Mouse (Mus musculus) limb, embryonic 10.5 days (tissue): ENCODE measurements around the gene Nsl1. TPM values are rescaled to one million over a fixed set of nuclear protein-coding genes. Genes with fewer than 3 reads are reported as not detected.

Experiments
- DNase-seq: peaks from one replicate; pipeline ENCODE4 v3.0.0-alpha.2; 2017; ENCODE audit warnings: low spot score
- H3K27ac ChIP-seq: fragments of 300-500 bp; sonication (generic); 2 replicates; pipeline ENCODE4 v1.5.1; 2016; ENCODE audit warnings: mild to moderate bottlenecking
- H3K27me3 ChIP-seq: fragments of 300-500 bp; sonication (generic); 2 replicates; pipeline ENCODE4 v1.6.1; 2016; ENCODE audit warnings: low read depth, mild to moderate bottlenecking; ENCODE audit not compliant: poor library complexity, severe bottlenecking
- H3K36me3 ChIP-seq: fragments of 300-500 bp; sonication (generic); 2 replicates; pipeline ENCODE4 v1.6.1; 2016; ENCODE audit warnings: mild to moderate bottlenecking, moderate library complexity
- H3K4me1 ChIP-seq: fragments of 300-500 bp; sonication (generic); 2 replicates; pipeline ENCODE4 v1.6.1; 2016
- H3K4me3 ChIP-seq: fragments of 300-500 bp; sonication (generic); 2 replicates; pipeline ENCODE4 v1.5.1; 2016; ENCODE audit warnings: mild to moderate bottlenecking, moderate library complexity
- H3K9me3 ChIP-seq: fragments of 300-500 bp; sonication (generic); replicated peaks from 2 replicates; pipeline ENCODE4 v1.6.1; 2016; ENCODE audit warnings: mild to moderate bottlenecking
- WGBS: fragments of 180-500 bp; shearing (Covaris S2); methylation state at CpG from one replicate; pipeline ENCODE4 v1.1.7; 2016; 5-methylcytosine and 5-hydroxymethylcytosine counted together
- polyA plus RNA-seq: library from polyadenylated mRNA; unstranded; fragments of >200 nt; fragmentation: Nextera tagmentation; extraction: Ambion mirVana; gene quantifications from 2 replicates; pipeline ENCODE4 v1.2.1, GENCODE M21; 2016

The Nsl1 gene
- polyA plus RNA-seq, 1 experiment from 2014 or later = 37.5 TPM

- peaks cover 9% of the 10 kb centered on the region for H3K27me3 ChIP-seq
- no peak overlapping the region for H3K27ac ChIP-seq
- no peak for DNase-seq
- H3K36me3 ChIP-seq = peaks cover 50% of the 10 kb centered on the region
- H3K4me3 ChIP-seq = no peak overlapping the region
- H3K4me1 ChIP-seq = peaks cover 26% of the 10 kb centered on the region
- no peaks in the 10 kb centered on the region for H3K9me3 ChIP-seq
- 90% methylated on average over 2 of the region's 2 CpGs for WGBS
Measured at GRCm38 (mm10) chr1:191064535-191064934, 1.7 kb downstream of the Nsl1 start.

- H3K27me3 ChIP-seq = peaks cover 9% of the 10 kb centered on the region
- no peaks in the 10 kb centered on the region for H3K9me3 ChIP-seq
- H3K36me3 ChIP-seq = peaks cover 56% of the 10 kb centered on the region
- no peak for DNase-seq
- peaks cover 26% of the 10 kb centered on the region for H3K4me1 ChIP-seq
- no peak overlapping the region for H3K27ac ChIP-seq
- H3K4me3 ChIP-seq = no peak overlapping the region
- WGBS = 86% methylated on average over 4 of the region's 4 CpGs
Measured at GRCm38 (mm10) chr1:191065188-191065587, 2.4 kb downstream of the Nsl1 start.

- Histone ChIP-seq H3K9me3 (no peaks in the 10 kb centered on the region), H3K4me1 (peaks cover 18% of the 10 kb centered on the region), H3K27me3 (no peaks in the 10 kb centered on the region), H3K36me3 (peaks cover 88% of the 10 kb centered on the region), H3K4me3 (no peak overlapping the region), H3K27ac (no peak overlapping the region)
- DNase-seq = no peak
- 83% methylated on average over 5 of the region's 5 CpGs for WGBS
Measured at GRCm38 (mm10) chr1:191068377-191068776, 5.6 kb downstream of the Nsl1 start.

- Histone ChIP-seq H3K9me3 (no peaks in the 10 kb centered on the region), H3K27ac (no peak overlapping the region), H3K4me3 (no peak overlapping the region), H3K27me3 (no peaks in the 10 kb centered on the region), H3K36me3 (peaks cover 100% of the 10 kb centered on the region), H3K4me1 (peaks cover 2% of the 10 kb centered on the region; the same call in 1 of the 2 replicates)
- 89% methylated on average over 4 of the region's 4 CpGs for WGBS
- DNase-seq = no peak
Measured at GRCm38 (mm10) chr1:191070259-191070658, 7.4 kb downstream of the Nsl1 start.

GRCm38 (mm10) chr1:191071613-191072012 is 8.8 kb downstream of the Nsl1 start:
- Histone ChIP-seq H3K27me3 (no peaks in the 10 kb centered on the region), H3K4me3 (no peak overlapping the region), H3K36me3 (peaks cover 100% of the 10 kb centered on the region), H3K27ac (no peak overlapping the region), H3K4me1 (no peaks in the 10 kb centered on the region), H3K9me3 (no peaks in the 10 kb centered on the region)
- DNase-seq = no peak
- WGBS = 95% methylated on average over 6 of the region's 6 CpGs

GRCm38 (mm10) chr1:191072329-191072913 is 9.6 kb downstream of the Nsl1 start:
- H3K4me3 ChIP-seq = no peak overlapping the region
- H3K27ac ChIP-seq = no peak overlapping the region
- peaks cover 100% of the 10 kb centered on the region for H3K36me3 ChIP-seq
- no peaks in the 10 kb centered on the region for H3K4me1 ChIP-seq
- DNase-seq = no peak
- H3K27me3 ChIP-seq = no peaks in the 10 kb centered on the region
- 94% methylated on average over 16 of the region's 16 CpGs for WGBS
- no peaks in the 10 kb centered on the region for H3K9me3 ChIP-seq

- H3K36me3 ChIP-seq = peaks cover 100% of the 10 kb centered on the region
- 94% methylated on average over 6 of the region's 6 CpGs for WGBS
- no peaks in the 10 kb centered on the region for H3K4me1 ChIP-seq
- no peaks in the 10 kb centered on the region for H3K27me3 ChIP-seq
- no peak overlapping the region for H3K4me3 ChIP-seq
- no peak overlapping the region for H3K27ac ChIP-seq
- DNase-seq = no peak
- H3K9me3 ChIP-seq = no peaks in the 10 kb centered on the region
Measured at GRCm38 (mm10) chr1:191073001-191073400, 10.2 kb downstream of the Nsl1 start.

GRCm38 (mm10) chr1:191073486-191073885 is 10.7 kb downstream of the Nsl1 start:
- Histone ChIP-seq H3K36me3 (peaks cover 100% of the 10 kb centered on the region), H3K9me3 (no peaks in the 10 kb centered on the region), H3K4me3 (no peak overlapping the region), H3K4me1 (no peaks in the 10 kb centered on the region), H3K27me3 (no peaks in the 10 kb centered on the region), H3K27ac (no peak overlapping the region)
- no peak for DNase-seq
- WGBS = 91% methylated on average over 4 of the region's 4 CpGs

GRCm38 (mm10) chr1:191075199-191075883 is 12.5 kb downstream of the Nsl1 start:
- 70% methylated on average over 10 of the region's 10 CpGs for WGBS
- Histone ChIP-seq H3K36me3 (peaks cover 100% of the 10 kb centered on the region), H3K27me3 (no peaks in the 10 kb centered on the region), H3K9me3 (no peaks in the 10 kb centered on the region), H3K4me1 (no peaks in the 10 kb centered on the region), H3K27ac (no peak overlapping the region), H3K4me3 (no peak overlapping the region)
- DNase-seq = peak; percentile 59

GRCm38 (mm10) chr1:191083230-191083629 is 20.4 kb downstream of the Nsl1 start:
- H3K36me3 ChIP-seq = peaks cover 81% of the 10 kb centered on the region
- DNase-seq = no peak
- H3K9me3 ChIP-seq = no peaks in the 10 kb centered on the region
- no peak overlapping the region for H3K4me3 ChIP-seq
- no peaks in the 10 kb centered on the region for H3K4me1 ChIP-seq
- WGBS = 94% methylated on average over 8 of the region's 8 CpGs
- H3K27ac ChIP-seq = no peak overlapping the region
- no peaks in the 10 kb centered on the region for H3K27me3 ChIP-seq

GRCm38 (mm10) chr1:191084951-191085559 is 22.2 kb downstream of the Nsl1 start:
- DNase-seq = peak; percentile 76
- no peak overlapping the region for H3K4me3 ChIP-seq
- H3K27me3 ChIP-seq = no peaks in the 10 kb centered on the region
- no peak overlapping the region for H3K27ac ChIP-seq
- peaks cover 62% of the 10 kb centered on the region for H3K36me3 ChIP-seq
- H3K4me1 ChIP-seq = no peaks in the 10 kb centered on the region
- no peaks in the 10 kb centered on the region for H3K9me3 ChIP-seq
- WGBS = 82% methylated on average over 5 of the region's 5 CpGs

- H3K9me3 ChIP-seq = no peaks in the 10 kb centered on the region
- H3K4me3 ChIP-seq = no peak overlapping the region
- 84% methylated on average over 12 of the region's 12 CpGs for WGBS
- H3K4me1 ChIP-seq = no peaks in the 10 kb centered on the region
- no peaks in the 10 kb centered on the region for H3K27me3 ChIP-seq
- H3K36me3 ChIP-seq = peaks cover 57% of the 10 kb centered on the region
- no peak for DNase-seq
- no peak overlapping the region for H3K27ac ChIP-seq
Measured at GRCm38 (mm10) chr1:191085597-191085996, 22.8 kb downstream of the Nsl1 start.

- 90% methylated on average over 7 of the region's 7 CpGs for WGBS
- H3K27me3 ChIP-seq = no peaks in the 10 kb centered on the region
- H3K4me1 ChIP-seq = peaks cover under 1% of the 10 kb centered on the region; the same call in 1 of the 2 replicates
- no peak for DNase-seq
- peaks cover 50% of the 10 kb centered on the region for H3K36me3 ChIP-seq
- H3K9me3 ChIP-seq = no peaks in the 10 kb centered on the region
- H3K4me3 ChIP-seq = no peak overlapping the region
- no peak overlapping the region for H3K27ac ChIP-seq
Measured at GRCm38 (mm10) chr1:191086304-191086878, 23.6 kb downstream of the Nsl1 start.
